Comparison of ENCODE assay signal across 17 mouse cellular contexts in genomic region chr3:137228416-137228815, GRCm38 (mm10).
"Had no signal": no experiment of that assay in that cellular context is flagged by ENCODE, and none has a peak within 500 bp of the region (broad histone marks: within the 10 kb centered on the region; RNA-seq: fewer than 3 reads in every experiment).

No protein-coding gene starts in this region.

- H3K9me3 ChIP-seq: liver, embryonic 12.5 days; liver, embryonic 15.5 days; lung, embryonic 15.5 days; midbrain, embryonic 13.5 days; stomach, embryonic 15.5 days had no signal

- H3K4me3 ChIP-seq: layer of hippocampus, adult 2 months; liver, embryonic 12.5 days; liver, embryonic 15.5 days; lung, embryonic 15.5 days; midbrain, embryonic 13.5 days; stomach, embryonic 15.5 days had no signal

- ATAC-seq: intestine, postnatal 0 days; liver, embryonic 12.5 days; midbrain, embryonic 13.5 days had no signal

- H3K4me2 ChIP-seq: liver, embryonic 12.5 days; liver, embryonic 15.5 days; lung, embryonic 15.5 days; midbrain, embryonic 13.5 days; stomach, embryonic 15.5 days had no signal

- DNase-seq: kidney, adult 2 months; kidney, postnatal 25 days; layer of hippocampus, adult 9-11 months; liver; lung, adult 18-20 months; lung, postnatal 14 days; right cerebral cortex, postnatal 4 days; thymus, postnatal 36 days had no signal

- H3K4me1 ChIP-seq: liver, embryonic 12.5 days; liver, embryonic 15.5 days; lung, embryonic 15.5 days; midbrain, embryonic 13.5 days; stomach, embryonic 15.5 days had no signal

- H3K27ac ChIP-seq: kidney, postnatal 0 days; layer of hippocampus, adult 2 months; liver, embryonic 12.5 days; liver, embryonic 15.5 days; lung, embryonic 15.5 days; macrophage; midbrain, embryonic 13.5 days; stomach, embryonic 15.5 days had no signal

- H3K9ac ChIP-seq: liver, embryonic 12.5 days; liver, embryonic 15.5 days; lung, embryonic 15.5 days; midbrain, embryonic 13.5 days; stomach, embryonic 15.5 days had no signal

- H3K27me3 ChIP-seq: liver, embryonic 12.5 days; liver, embryonic 15.5 days; lung, embryonic 15.5 days; midbrain, embryonic 13.5 days; stomach, embryonic 15.5 days had no signal

- H3K36me3 ChIP-seq: liver, embryonic 12.5 days; liver, embryonic 15.5 days; lung, embryonic 15.5 days; midbrain, embryonic 13.5 days; stomach, embryonic 15.5 days had no signal
